Mouse (Mus musculus): Measurements from ENCODE around the gene Ddit4. TPM values are rescaled to one million over a fixed set of nuclear protein-coding genes. Genes with fewer than 3 reads are reported as not detected.

The Ddit4 gene
- polyA plus RNA-seq, 1 experiment, result 0.06 TPM

GRCm38 (mm10) chr10:59953564-59954039 is 2.0 kb upstream of the Ddit4 start:
- Histone ChIP-seq H3K4me1 (ENCODE audit: control insufficient read depth) (peaks cover 25% of the 10 kb centered on the region), H3K9me3 (ENCODE audit: control insufficient read depth, low read length) (no peaks in the 10 kb centered on the region), H3K27me3 (ENCODE audit: control insufficient read depth) (peaks cover 90% of the 10 kb centered on the region), H3K36me3 (ENCODE audit: control insufficient read depth) (no peaks in the 10 kb centered on the region), H3K4me3 (replicated peaks) (no peak overlapping the region)
- TF ChIP-seq TAL1 (IDR thresholded peaks at IDR 0.05; ENCODE audit: low read length) (no peak), GATA1 (IDR thresholded peaks at IDR 0.05; ENCODE audit: low read length) (no peak)

- Histone ChIP-seq H3K4me3 (replicated peaks) (no peak overlapping the region), H3K27me3 (ENCODE audit: control insufficient read depth) (peaks cover 89% of the 10 kb centered on the region)
These were observed 1.3 kb upstream of the Ddit4 start for GRCm38 (mm10) chr10:59952781-59953563.

GRCm38 (mm10) chr10:59952152-59952780 is 632 bp upstream of the Ddit4 start:
- Histone ChIP-seq H3K4me1 (ENCODE audit: control insufficient read depth) (peaks cover 25% of the 10 kb centered on the region), H3K36me3 (ENCODE audit: control insufficient read depth) (no peaks in the 10 kb centered on the region)

More at GRCm38 (mm10) chr10:59952781-59953563, 1.3 kb upstream of the Ddit4 start:
- Histone ChIP-seq H3K4me1 (ENCODE audit: control insufficient read depth) (peaks cover 25% of the 10 kb centered on the region), H3K9me3 (ENCODE audit: control insufficient read depth, low read length) (no peaks in the 10 kb centered on the region), H3K36me3 (ENCODE audit: control insufficient read depth) (no peaks in the 10 kb centered on the region)
- TF ChIP-seq TAL1 (IDR thresholded peaks at IDR 0.05; ENCODE audit: low read length) (no peak), GATA1 (IDR thresholded peaks at IDR 0.05; ENCODE audit: low read length) (no peak)

GRCm38 (mm10) chr10:59950716-59951191 is 880 bp downstream of the Ddit4 start:
- TF ChIP-seq TAL1 (IDR thresholded peaks at IDR 0.05; ENCODE audit: low read length) (no peak), GATA1 (IDR thresholded peaks at IDR 0.05; ENCODE audit: low read length) (no peak)
- Histone ChIP-seq H3K9me3 (ENCODE audit: control insufficient read depth, low read length) (no peaks in the 10 kb centered on the region), H3K27me3 (ENCODE audit: control insufficient read depth) (peaks cover 78% of the 10 kb centered on the region), H3K4me1 (ENCODE audit: control insufficient read depth) (peaks cover 25% of the 10 kb centered on the region), H3K4me3 (replicated peaks) (peak overlapping the region; percentile 69), H3K36me3 (ENCODE audit: control insufficient read depth) (no peaks in the 10 kb centered on the region)

More at GRCm38 (mm10) chr10:59952152-59952780, 632 bp upstream of the Ddit4 start:
- Histone ChIP-seq H3K27me3 (ENCODE audit: control insufficient read depth) (peaks cover 88% of the 10 kb centered on the region), H3K9me3 (ENCODE audit: control insufficient read depth, low read length) (no peaks in the 10 kb centered on the region), H3K4me3 (replicated peaks) (peak overlapping the region; percentile 69)
- no peak for TF ChIP-seq TAL1 (IDR thresholded peaks at IDR 0.05; ENCODE audit: low read length)
- no peak for TF ChIP-seq GATA1 (IDR thresholded peaks at IDR 0.05; ENCODE audit: low read length)

- Histone ChIP-seq H3K36me3 (ENCODE audit: control insufficient read depth) (no peaks in the 10 kb centered on the region), H3K4me1 (ENCODE audit: control insufficient read depth) (peaks cover 25% of the 10 kb centered on the region), H3K27me3 (ENCODE audit: control insufficient read depth) (peaks cover 71% of the 10 kb centered on the region), H3K9me3 (ENCODE audit: control insufficient read depth, low read length) (no peaks in the 10 kb centered on the region), H3K4me3 (replicated peaks) (peak overlapping the region; percentile 12)
- TF ChIP-seq GATA1 (IDR thresholded peaks at IDR 0.05; ENCODE audit: low read length) (no peak), TAL1 (IDR thresholded peaks at IDR 0.05; ENCODE audit: low read length) (no peak)
These were observed 1.6 kb downstream of the Ddit4 start for GRCm38 (mm10) chr10:59949783-59950605.

GRCm38 (mm10) chr10:59949255-59949648 is 2.4 kb downstream of the Ddit4 start:
- no peak overlapping the region for H3K4me3 ChIP-seq (replicated peaks)
- peaks cover 25% of the 10 kb centered on the region for H3K4me1 ChIP-seq (ENCODE audit: control insufficient read depth)
- H3K27me3 ChIP-seq (ENCODE audit: control insufficient read depth), result peaks cover 68% of the 10 kb centered on the region

GRCm38 (mm10) chr10:59948363-59949254 is 3.0 kb downstream of the Ddit4 start:
- H3K4me3 ChIP-seq (replicated peaks), result no peak overlapping the region
- H3K36me3 ChIP-seq (ENCODE audit: control insufficient read depth), result no peaks in the 10 kb centered on the region
- peaks cover 66% of the 10 kb centered on the region for H3K27me3 ChIP-seq (ENCODE audit: control insufficient read depth)
- H3K4me1 ChIP-seq (ENCODE audit: control insufficient read depth), result peaks cover 27% of the 10 kb centered on the region
- no peak for TF ChIP-seq TAL1 (IDR thresholded peaks at IDR 0.05; ENCODE audit: low read length)
- TF ChIP-seq GATA1 (IDR thresholded peaks at IDR 0.05; ENCODE audit: low read length), result no peak
- no peaks in the 10 kb centered on the region for H3K9me3 ChIP-seq (ENCODE audit: control insufficient read depth, low read length)

More at GRCm38 (mm10) chr10:59949255-59949648, 2.4 kb downstream of the Ddit4 start:
- Histone ChIP-seq H3K9me3 (ENCODE audit: control insufficient read depth, low read length) (no peaks in the 10 kb centered on the region), H3K36me3 (ENCODE audit: control insufficient read depth) (no peaks in the 10 kb centered on the region)
- TF ChIP-seq GATA1 (IDR thresholded peaks at IDR 0.05; ENCODE audit: low read length), result no peak
- no peak for TF ChIP-seq TAL1 (IDR thresholded peaks at IDR 0.05; ENCODE audit: low read length)

Measured in erythroblast, embryonic 14.5 days (primary cell).